Mouse (Mus musculus) lung, embryonic 15.5 days (tissue): ENCODE measurements around the gene Apbb1. TPM values are rescaled to one million over a fixed set of nuclear protein-coding genes. Genes with fewer than 3 reads are reported as not detected.

Source experiments
- ATAC-seq: fragments of 200-750 bp; cut with Nextera tagmentation; 2 replicates; pipeline ENCODE4 v1.8.0; 2017; ENCODE audit warnings: moderate number of reproducible peaks, borderline replicate concordance; ENCODE audit not compliant: low FRiP score, low TSS enrichment; ENCODE audit errors: extremely low read depth
- H3K27ac ChIP-seq: fragments of 300-500 bp; sonication (generic); 2 replicates; pipeline ENCODE4 v1.5.1; 2015; ENCODE audit warnings: moderate library complexity, mild to moderate bottlenecking, inconsistent platforms
- H3K27me3 ChIP-seq: fragments of 300-500 bp; sonication (generic); 2 replicates; pipeline ENCODE4 v1.6.1; 2015; ENCODE audit warnings: inconsistent platforms
- H3K36me3 ChIP-seq: fragments of 300-500 bp; sonication (generic); 2 replicates; pipeline ENCODE4 v1.6.1; 2015; ENCODE audit warnings: inconsistent platforms
- H3K4me1 ChIP-seq: fragments of 300-500 bp; sonication (generic); 2 replicates; pipeline ENCODE4 v1.6.1; 2015; ENCODE audit warnings: inconsistent platforms
- H3K4me2 ChIP-seq: fragments of 300-500 bp; sonication (generic); 2 replicates; pipeline ENCODE4 v1.6.1; 2015; ENCODE audit warnings: inconsistent platforms, mild to moderate bottlenecking, moderate library complexity
- H3K4me3 ChIP-seq: fragments of 300-500 bp; sonication (generic); 2 replicates; pipeline ENCODE4 v1.5.1; 2015; ENCODE audit warnings: mild to moderate bottlenecking, inconsistent platforms
- H3K9ac ChIP-seq: fragments of 300-500 bp; sonication (generic); 2 replicates; pipeline ENCODE4 v1.6.1; 2015; ENCODE audit warnings: inconsistent platforms
- H3K9me3 ChIP-seq: fragments of 300-500 bp; sonication (generic); 2 replicates; pipeline ENCODE4 v1.6.1; 2016; ENCODE audit warnings: inconsistent platforms
- WGBS: fragments of 180-500 bp; shearing (Covaris S2); methylation state at CpG from one replicate; pipeline ENCODE4 v1.1.7; 2015; 5-methylcytosine and 5-hydroxymethylcytosine counted together
- polyA plus RNA-seq: library from polyadenylated mRNA; unstranded; fragments of >200 nt; fragmentation: Nextera tagmentation; extraction: Ambion mirVana; gene quantifications from 2 replicates; pipeline ENCODE4 v1.2.1, GENCODE M21; 2015

Apbb1 gene
- polyA plus RNA-seq, 1 experiment from 2014 or later = 47.8 TPM

GRCm38 (mm10) chr7:105602860-105603623 is 21.6 kb upstream of the Apbb1 start:
- Histone ChIP-seq H3K4me2 (no peak overlapping the region), H3K36me3 (no peaks in the 10 kb centered on the region), H3K9me3 (no peaks in the 10 kb centered on the region), H3K9ac (no peak overlapping the region), H3K4me3 (no peak overlapping the region), H3K27ac (no peak overlapping the region), H3K27me3 (no peaks in the 10 kb centered on the region), H3K4me1 (no peaks in the 10 kb centered on the region)
- WGBS = 33% methylated on average over 9 of the region's 9 CpGs
- peak; percentile 49; the same call in 1 of the 2 replicates for ATAC-seq

GRCm38 (mm10) chr7:105590097-105590496 is 8.6 kb upstream of the Apbb1 start:
- H3K9me3 ChIP-seq = no peaks in the 10 kb centered on the region
- ATAC-seq = no peak
- H3K4me1 ChIP-seq = 0 out of 2 replicates have a peak, but pooled peaks cover 3% of the 10 kb centered on the region
- H3K4me2 ChIP-seq = no peak overlapping the region
- no peak overlapping the region for H3K4me3 ChIP-seq
- H3K27me3 ChIP-seq = no peaks in the 10 kb centered on the region
- no peak overlapping the region for H3K9ac ChIP-seq
- H3K27ac ChIP-seq = no peak overlapping the region
- whole genome bisulfite sequencing = 28% methylated on average over 7 of the region's 7 CpGs
- no peaks in the 10 kb centered on the region for H3K36me3 ChIP-seq

DNA sequence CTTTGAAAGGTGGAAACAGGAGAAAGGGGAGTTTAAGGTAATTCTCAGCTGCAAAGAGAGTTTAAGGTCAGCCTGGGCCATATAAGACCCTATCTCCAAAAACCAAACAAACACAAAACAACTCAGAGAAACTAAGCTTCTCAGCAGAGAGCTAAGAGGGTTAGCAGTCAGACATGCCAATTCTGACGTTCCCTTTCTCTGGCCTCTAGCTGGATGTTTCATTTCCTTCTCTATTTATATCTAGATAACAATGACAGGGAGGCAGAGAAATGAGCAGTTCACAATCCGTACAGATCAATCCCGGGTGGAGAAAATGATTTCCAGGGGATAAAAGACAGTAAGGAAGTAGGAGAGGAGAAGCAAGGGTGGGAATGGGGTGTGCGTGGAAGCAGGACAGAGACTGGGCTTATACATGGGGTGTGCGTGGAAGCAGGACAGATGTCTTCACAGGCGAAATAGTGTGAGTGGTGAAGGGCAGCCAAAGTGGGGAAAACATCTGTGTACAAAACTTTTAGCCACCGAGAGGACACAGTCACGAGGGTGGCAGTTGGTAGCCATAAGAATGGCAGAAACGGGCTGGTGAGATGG is 7.0 kb upstream of the Apbb1 start:
- H3K27ac ChIP-seq = peak overlapping the region; percentile 37; the same call in 1 of the 2 replicates
- no peak overlapping the region for H3K9ac ChIP-seq
- no peak overlapping the region for H3K4me3 ChIP-seq
- H3K4me1 ChIP-seq = 0 out of 2 replicates have a peak, but pooled peaks cover 3% of the 10 kb centered on the region
- H3K4me2 ChIP-seq = no peak overlapping the region
- 40% methylated on average over 9 of the region's 9 CpGs for WGBS
- no peaks in the 10 kb centered on the region for H3K27me3 ChIP-seq
- H3K9me3 ChIP-seq = no peaks in the 10 kb centered on the region
- peak; percentile 64; the same call in 1 of the 2 replicates for ATAC-seq
- no peaks in the 10 kb centered on the region for H3K36me3 ChIP-seq

DNA sequence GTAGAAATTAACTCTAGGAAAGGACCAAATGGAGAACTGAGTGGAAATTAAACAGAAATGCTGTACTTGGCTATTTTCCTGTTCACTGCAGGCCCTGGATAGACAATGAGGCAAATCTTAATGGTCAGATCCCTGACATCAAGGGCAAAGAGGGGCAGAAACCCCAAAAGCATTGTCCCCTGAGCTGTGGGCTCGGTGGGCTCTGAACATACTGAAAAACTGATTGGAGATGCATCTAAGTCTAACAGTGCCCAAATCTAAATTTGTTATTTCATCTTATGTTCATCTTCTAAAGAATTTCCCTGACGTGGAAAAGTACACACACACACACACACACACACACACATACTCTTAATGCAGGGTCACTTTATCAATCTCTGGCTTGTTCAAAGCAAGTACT is 506 bp upstream of the Apbb1 start:
- no peak overlapping the region; the same call in 1 of the 2 replicates for H3K4me3 ChIP-seq
- H3K9me3 ChIP-seq = no peaks in the 10 kb centered on the region
- H3K27me3 ChIP-seq = 0 out of 2 replicates have a peak, but pooled peaks cover 4% of the 10 kb centered on the region
- 65% methylated on average over 2 of the region's 2 CpGs for WGBS
- H3K4me2 ChIP-seq = peak overlapping the region; percentile 81
- no peak for ATAC-seq
- peaks cover 16% of the 10 kb centered on the region for H3K4me1 ChIP-seq
- H3K9ac ChIP-seq = no peak overlapping the region
- no peak overlapping the region for H3K27ac ChIP-seq
- no peaks in the 10 kb centered on the region for H3K36me3 ChIP-seq

- ATAC-seq = peak; percentile 39; the same call in 1 of the 2 replicates
- 0% methylated on average over 18 of the region's 22 CpGs for WGBS
- peak overlapping the region; percentile 68 for H3K9ac ChIP-seq
- no peaks in the 10 kb centered on the region for H3K9me3 ChIP-seq
- H3K27me3 ChIP-seq = 0 out of 2 replicates have a peak, but pooled peaks cover 4% of the 10 kb centered on the region
- peaks cover 23% of the 10 kb centered on the region for H3K4me1 ChIP-seq
- H3K4me3 ChIP-seq = peak overlapping the region; percentile 81
- H3K4me2 ChIP-seq = peak overlapping the region; percentile 81
- H3K36me3 ChIP-seq = no peaks in the 10 kb centered on the region
- H3K27ac ChIP-seq = peak overlapping the region; percentile 69
These were observed 795 bp downstream of the Apbb1 start for GRCm38 (mm10) chr7:105580627-105581089.

DNA sequence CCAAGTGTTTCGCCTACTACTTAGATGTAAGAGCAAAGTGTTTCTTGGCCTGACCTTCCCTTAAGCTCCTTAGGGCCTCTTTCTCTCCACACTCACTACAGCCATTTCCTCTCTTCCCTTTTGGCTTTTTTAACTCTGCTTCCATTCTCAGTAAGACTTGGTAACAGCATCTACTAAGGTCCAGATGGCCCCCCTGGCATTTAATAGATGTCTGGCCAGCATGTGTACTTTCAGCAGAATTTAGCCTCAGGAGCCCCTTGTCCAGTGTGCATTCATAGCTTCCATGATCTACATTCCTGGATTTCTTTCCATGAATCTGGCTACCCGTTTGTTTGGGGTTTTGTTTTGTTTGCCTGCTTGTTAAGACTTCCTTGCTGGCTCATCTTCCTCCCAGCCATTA is 3.0 kb downstream of the Apbb1 start:
- ATAC-seq = no peak
- H3K9me3 ChIP-seq = no peaks in the 10 kb centered on the region
- H3K4me3 ChIP-seq = no peak overlapping the region
- 63% methylated on average over 2 of the region's 2 CpGs for WGBS
- peaks cover 23% of the 10 kb centered on the region for H3K4me1 ChIP-seq
- H3K4me2 ChIP-seq = no peak overlapping the region
- no peak overlapping the region for H3K9ac ChIP-seq
- peaks cover 6% of the 10 kb centered on the region; the same call in 1 of the 2 replicates for H3K36me3 ChIP-seq
- H3K27ac ChIP-seq = no peak overlapping the region
- H3K27me3 ChIP-seq = 0 out of 2 replicates have a peak, but pooled peaks cover 4% of the 10 kb centered on the region

- Histone ChIP-seq H3K27ac (no peak overlapping the region), H3K4me1 (peaks cover 23% of the 10 kb centered on the region), H3K9me3 (no peaks in the 10 kb centered on the region), H3K9ac (no peak overlapping the region), H3K27me3 (0 out of 2 replicates have a peak, but pooled peaks cover 1% of the 10 kb centered on the region), H3K4me3 (no peak overlapping the region), H3K4me2 (no peak overlapping the region), H3K36me3 (peaks cover 13% of the 10 kb centered on the region; the same call in 1 of the 2 replicates)
- 87% methylated on average over 6 of the region's 6 CpGs for WGBS
- no peak for ATAC-seq
These were observed 4.0 kb downstream of the Apbb1 start for GRCm38 (mm10) chr7:105577377-105577871.

DNA sequence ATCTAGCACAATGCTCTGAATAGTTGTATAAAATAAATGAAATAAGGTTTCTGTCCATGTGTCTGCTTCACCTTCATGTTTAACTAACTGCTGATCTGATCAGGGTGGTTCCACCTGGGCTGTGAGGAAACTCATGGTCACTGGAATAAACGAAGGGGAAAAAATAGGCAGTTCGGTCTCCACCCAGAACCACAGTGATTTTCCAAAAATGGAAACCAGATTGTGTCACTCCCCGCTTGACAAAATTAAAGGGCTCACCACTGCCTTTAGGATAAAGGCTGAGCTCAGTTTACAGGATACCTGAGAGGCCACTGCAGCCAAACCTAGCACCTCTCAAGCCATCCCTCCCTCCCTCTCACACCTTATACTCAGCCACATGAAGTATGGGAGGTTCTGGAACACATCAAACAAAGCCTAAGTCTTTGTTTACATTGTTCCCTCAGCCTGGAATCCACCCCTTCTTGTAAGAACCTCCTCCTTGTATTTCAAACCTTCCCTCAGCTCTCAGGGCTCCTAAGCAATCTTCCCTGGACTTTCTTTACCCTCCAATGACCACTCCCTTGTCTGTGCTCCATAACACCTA is 5.2 kb downstream of the Apbb1 start:
- H3K27me3 ChIP-seq = no peaks in the 10 kb centered on the region
- no peaks in the 10 kb centered on the region for H3K9me3 ChIP-seq
- 58% methylated on average over 3 of the region's 3 CpGs for WGBS
- H3K4me3 ChIP-seq = no peak overlapping the region
- peaks cover 14% of the 10 kb centered on the region for H3K4me1 ChIP-seq
- H3K36me3 ChIP-seq = peaks cover 13% of the 10 kb centered on the region; the same call in 1 of the 2 replicates
- no peak overlapping the region for H3K9ac ChIP-seq
- no peak overlapping the region for H3K27ac ChIP-seq
- no peak for ATAC-seq
- no peak overlapping the region for H3K4me2 ChIP-seq

- WGBS = 87% methylated on average over 4 of the region's 4 CpGs
- H3K9ac ChIP-seq = no peak overlapping the region
- H3K4me1 ChIP-seq = peaks cover 11% of the 10 kb centered on the region; the same call in 1 of the 2 replicates
- no peak overlapping the region for H3K27ac ChIP-seq
- H3K9me3 ChIP-seq = no peaks in the 10 kb centered on the region
- H3K36me3 ChIP-seq = peaks cover 13% of the 10 kb centered on the region; the same call in 1 of the 2 replicates
- ATAC-seq = no peak
- H3K4me3 ChIP-seq = no peak overlapping the region
- H3K4me2 ChIP-seq = no peak overlapping the region
- no peaks in the 10 kb centered on the region for H3K27me3 ChIP-seq
These were observed 6.9 kb downstream of the Apbb1 start for GRCm38 (mm10) chr7:105574537-105574936.

GRCm38 (mm10) chr7:105572949-105573348 is 8.5 kb downstream of the Apbb1 start:
- Histone ChIP-seq H3K4me3 (no peak overlapping the region), H3K4me1 (peaks cover 15% of the 10 kb centered on the region; the same call in 1 of the 2 replicates), H3K27me3 (no peaks in the 10 kb centered on the region), H3K9ac (no peak overlapping the region), H3K27ac (no peak overlapping the region), H3K9me3 (no peaks in the 10 kb centered on the region), H3K36me3 (peaks cover 13% of the 10 kb centered on the region; the same call in 1 of the 2 replicates), H3K4me2 (no peak overlapping the region)
- WGBS = 90% methylated on average over 8 of the region's 8 CpGs
- ATAC-seq = no peak

- H3K9ac ChIP-seq = no peak overlapping the region
- H3K4me1 ChIP-seq = 0 out of 2 replicates have a peak, but pooled peaks cover 8% of the 10 kb centered on the region
- no peak for ATAC-seq
- H3K27ac ChIP-seq = no peak overlapping the region
- peaks cover 17% of the 10 kb centered on the region; the same call in 1 of the 2 replicates for H3K36me3 ChIP-seq
- no peaks in the 10 kb centered on the region for H3K9me3 ChIP-seq
- no peak overlapping the region for H3K4me2 ChIP-seq
- WGBS = 75% methylated on average over 4 of the region's 4 CpGs
- H3K4me3 ChIP-seq = no peak overlapping the region
- H3K27me3 ChIP-seq = no peaks in the 10 kb centered on the region
These were observed 10.7 kb downstream of the Apbb1 start for GRCm38 (mm10) chr7:105570756-105571155.
